Mouse (Mus musculus) bone marrow macrophage, adult 2 months (primary cell): ENCODE data around the gene Agap1.

Source experiments
- CTCF ChIP-seq: IDR thresholded peaks from 2 replicates; pipeline ENCODE4 v1.5.1; 2012; ENCODE audit warnings: low read depth, mild to moderate bottlenecking, low read length, moderate library complexity
- POLR2A ChIP-seq: IDR thresholded peaks from 2 replicates; pipeline ENCODE4 v1.6.1; 2012; ENCODE audit warnings: mild to moderate bottlenecking, low read depth, low read length, borderline replicate concordance

DNA sequence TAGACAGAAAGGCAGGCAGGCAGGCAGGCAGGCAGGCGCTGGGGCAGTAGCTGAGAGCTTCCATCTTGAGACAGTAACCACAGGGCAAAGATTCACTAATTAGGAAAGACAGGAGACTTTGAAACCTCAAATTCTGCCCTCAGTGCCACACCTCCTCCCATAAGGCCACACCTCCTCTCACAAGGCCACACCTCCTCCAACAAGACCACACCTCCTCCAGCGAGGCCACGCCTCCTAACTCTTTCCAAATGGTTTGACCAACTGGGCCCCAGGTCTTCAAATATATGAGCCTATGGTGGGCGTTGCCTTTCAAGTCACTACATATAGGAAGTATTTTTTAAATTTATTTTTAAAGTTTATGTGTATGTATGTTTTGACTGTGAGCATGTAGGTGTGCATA lies 446.8 kb downstream of the Agap1 start:
- no peak for TF ChIP-seq POLR2A
- no peak for TF ChIP-seq CTCF
